Mouse (Mus musculus): ENCODE measurements at regions not wholly inside any gene's neighbourhood (a gene's known extent, or its start where the extent isn't known, plus 50 kb on each side); places are given as distances from the start of the nearest gene placed in this dataset.
A peak's percentile ranks its signal among the peaks of the same experiment; 100 is the strongest.

- Histone ChIP-seq H3K27me3 (ENCODE audit: control insufficient read depth, insufficient read depth, low read length) (no peaks in the 10 kb centered on the region), H3K9ac (no peak overlapping the region), H3K4me1 (replicated peaks; ENCODE audit: control insufficient read depth, insufficient read depth, low read length) (no peaks in the 10 kb centered on the region), H3K27ac (no peak overlapping the region), H3K36me3 (replicated peaks; ENCODE audit: control insufficient read depth, insufficient read depth) (no peaks in the 10 kb centered on the region), H3K4me2 (replicated peaks) (no peak overlapping the region), H3K9me3 (ENCODE audit: control insufficient read depth, low read length) (no peaks in the 10 kb centered on the region), H3K4me3 (replicated peaks; ENCODE audit: low read length) (no peak overlapping the region)
- no peak for DNase-seq (ENCODE audit: low spot score)
- ATAC-seq (ENCODE audit: low FRiP score) = peak; percentile 37; the same call in 1 of the 2 replicates
- WGBS = 40% methylated on average over 5 of the region's 5 CpGs
Measured at GRCm38 (mm10) chr13:6802243-6803157, 153.9 kb upstream of the Pfkp start.

DNA sequence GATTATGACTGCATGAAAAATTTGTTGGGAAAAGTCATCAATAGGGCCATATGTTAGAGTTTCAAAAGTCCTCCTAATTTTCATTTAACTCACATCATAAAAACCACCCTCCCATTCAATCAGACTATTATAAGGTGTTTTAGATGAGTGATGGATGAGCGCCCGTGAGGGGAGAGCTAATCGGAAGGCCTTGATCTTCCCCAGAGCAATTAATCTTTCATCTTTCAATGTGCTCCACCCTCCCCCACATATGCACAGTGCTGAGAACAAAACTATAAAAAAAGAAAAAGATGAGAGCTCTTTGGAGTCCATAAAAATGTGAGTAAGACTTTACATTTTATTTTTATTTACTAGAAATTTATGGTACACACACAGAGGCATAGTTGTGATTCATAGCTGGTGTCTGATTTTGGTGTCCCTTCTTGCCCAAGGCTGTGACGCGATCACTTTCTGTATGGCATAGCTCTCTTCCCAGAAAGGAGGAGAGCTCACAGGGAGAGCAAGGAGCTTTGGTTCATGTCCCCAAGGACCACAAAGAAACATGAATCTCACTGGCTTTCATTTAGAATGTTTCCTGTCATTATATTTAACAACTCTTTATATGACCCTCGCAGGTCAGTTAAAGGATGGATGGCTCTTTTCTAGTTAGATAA is 119.5 kb upstream of the Pfkp start:
- no peak for DNase-seq (ENCODE audit: low spot score)
- H3K9ac ChIP-seq = no peak overlapping the region
- 41% methylated on average over 6 of the region's 6 CpGs for WGBS
- H3K27ac ChIP-seq = no peak overlapping the region
- H3K4me3 ChIP-seq (replicated peaks; ENCODE audit: low read length) = no peak overlapping the region
- no peak overlapping the region for H3K4me2 ChIP-seq (replicated peaks)
- no peaks in the 10 kb centered on the region; the same call in 1 of the 2 replicates for H3K4me1 ChIP-seq (replicated peaks; ENCODE audit: control insufficient read depth, insufficient read depth, low read length)
- no peaks in the 10 kb centered on the region for H3K27me3 ChIP-seq (ENCODE audit: control insufficient read depth, insufficient read depth, low read length)
- H3K36me3 ChIP-seq (replicated peaks; ENCODE audit: control insufficient read depth, insufficient read depth) = no peaks in the 10 kb centered on the region
- no peaks in the 10 kb centered on the region for H3K9me3 ChIP-seq (ENCODE audit: control insufficient read depth, low read length)
- no peak for ATAC-seq (ENCODE audit: low FRiP score)

DNA sequence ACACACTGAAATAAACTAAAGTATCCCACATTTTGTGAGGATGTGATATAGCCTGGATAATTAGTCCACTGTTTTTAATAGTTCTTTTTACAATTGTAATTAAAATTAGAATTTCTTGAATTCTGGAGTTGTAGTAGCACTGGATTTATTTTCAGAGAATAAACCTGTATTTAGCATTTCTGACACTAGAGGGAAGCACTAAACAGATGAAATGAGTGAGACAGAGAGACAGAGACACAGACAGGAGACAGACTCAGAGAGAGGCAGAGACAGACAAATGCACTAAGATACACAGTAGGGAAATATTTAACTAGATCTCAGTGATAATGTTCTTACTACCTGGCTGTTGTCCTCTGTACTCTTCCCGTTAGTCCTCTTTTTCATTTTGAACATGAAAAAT is 108.6 kb upstream of the Pfkp start:
- no peaks in the 10 kb centered on the region for H3K4me1 ChIP-seq (replicated peaks; ENCODE audit: control insufficient read depth, insufficient read depth, low read length)
- no peak overlapping the region for H3K4me3 ChIP-seq (replicated peaks; ENCODE audit: low read length)
- H3K9me3 ChIP-seq (ENCODE audit: control insufficient read depth, low read length) = no peaks in the 10 kb centered on the region
- no peak overlapping the region for H3K27ac ChIP-seq
- H3K36me3 ChIP-seq (replicated peaks; ENCODE audit: control insufficient read depth, insufficient read depth) = no peaks in the 10 kb centered on the region
- WGBS = 95% methylated on average over 1 of the region's 1 CpGs
- no peak overlapping the region for H3K9ac ChIP-seq
- H3K27me3 ChIP-seq (ENCODE audit: control insufficient read depth, insufficient read depth, low read length) = no peaks in the 10 kb centered on the region
- ATAC-seq (ENCODE audit: low FRiP score) (no peak), DNase-seq (ENCODE audit: low spot score) (peak; percentile 74)
- H3K4me2 ChIP-seq (replicated peaks) = no peak overlapping the region

DNA sequence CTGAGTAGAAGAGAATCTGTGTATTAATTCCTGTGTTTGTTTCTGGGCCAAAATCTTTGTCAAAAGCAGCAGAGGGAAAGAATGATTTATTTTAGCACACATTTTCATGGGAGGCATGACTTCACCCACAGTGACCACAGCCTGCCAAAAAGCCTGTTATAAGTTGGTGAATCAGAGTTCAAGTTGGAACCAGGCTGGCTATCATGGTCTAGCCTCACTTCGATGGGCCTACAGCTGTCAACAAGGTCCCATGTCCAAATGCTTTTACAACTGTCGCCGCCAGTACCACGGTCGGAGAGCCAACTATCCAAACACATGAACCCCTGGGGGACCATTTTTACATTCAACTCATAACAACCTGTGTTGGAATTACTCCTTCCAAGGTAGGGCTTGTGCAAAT is 103.0 kb upstream of the Pfkp start:
- Histone ChIP-seq H3K9ac (no peak overlapping the region), H3K36me3 (replicated peaks; ENCODE audit: control insufficient read depth, insufficient read depth) (no peaks in the 10 kb centered on the region), H3K4me3 (replicated peaks; ENCODE audit: low read length) (no peak overlapping the region), H3K4me1 (replicated peaks; ENCODE audit: control insufficient read depth, insufficient read depth, low read length) (no peaks in the 10 kb centered on the region), H3K27ac (no peak overlapping the region), H3K9me3 (ENCODE audit: control insufficient read depth, low read length) (no peaks in the 10 kb centered on the region), H3K4me2 (replicated peaks) (no peak overlapping the region), H3K27me3 (ENCODE audit: control insufficient read depth, insufficient read depth, low read length) (no peaks in the 10 kb centered on the region)
- DNase-seq (ENCODE audit: low spot score) (no peak), ATAC-seq (ENCODE audit: low FRiP score) (no peak)
- 90% methylated on average over 5 of the region's 5 CpGs for WGBS

DNA sequence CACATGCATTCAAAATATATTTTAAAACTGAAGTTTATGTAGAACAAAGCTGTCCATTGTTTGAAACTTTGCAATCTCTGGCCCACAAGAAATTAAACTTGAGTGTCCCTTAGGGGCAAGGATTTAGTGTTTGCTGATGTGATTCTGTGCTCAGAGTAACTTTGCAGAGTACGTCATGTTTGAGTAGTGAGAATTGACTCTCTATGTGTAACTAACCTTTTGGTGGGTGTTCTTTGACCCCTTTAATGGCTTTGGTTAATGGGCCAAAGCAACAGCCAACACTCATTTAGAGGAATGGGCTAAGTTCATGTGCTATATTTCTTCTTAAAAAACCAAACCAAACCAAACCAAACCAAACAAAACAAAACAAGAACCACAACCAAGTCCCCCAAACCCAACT is 102.6 kb upstream of the Pfkp start:
- Histone ChIP-seq H3K4me3 (replicated peaks; ENCODE audit: low read length) (no peak overlapping the region), H3K27ac (no peak overlapping the region), H3K9ac (no peak overlapping the region), H3K4me1 (replicated peaks; ENCODE audit: control insufficient read depth, insufficient read depth, low read length) (no peaks in the 10 kb centered on the region), H3K9me3 (ENCODE audit: control insufficient read depth, low read length) (no peaks in the 10 kb centered on the region), H3K4me2 (replicated peaks) (no peak overlapping the region), H3K27me3 (ENCODE audit: control insufficient read depth, insufficient read depth, low read length) (no peaks in the 10 kb centered on the region), H3K36me3 (replicated peaks; ENCODE audit: control insufficient read depth, insufficient read depth) (no peaks in the 10 kb centered on the region)
- DNase-seq (ENCODE audit: low spot score) (no peak), ATAC-seq (ENCODE audit: low FRiP score) (no peak)
- 61% methylated on average over 1 of the region's 1 CpGs for WGBS

DNA sequence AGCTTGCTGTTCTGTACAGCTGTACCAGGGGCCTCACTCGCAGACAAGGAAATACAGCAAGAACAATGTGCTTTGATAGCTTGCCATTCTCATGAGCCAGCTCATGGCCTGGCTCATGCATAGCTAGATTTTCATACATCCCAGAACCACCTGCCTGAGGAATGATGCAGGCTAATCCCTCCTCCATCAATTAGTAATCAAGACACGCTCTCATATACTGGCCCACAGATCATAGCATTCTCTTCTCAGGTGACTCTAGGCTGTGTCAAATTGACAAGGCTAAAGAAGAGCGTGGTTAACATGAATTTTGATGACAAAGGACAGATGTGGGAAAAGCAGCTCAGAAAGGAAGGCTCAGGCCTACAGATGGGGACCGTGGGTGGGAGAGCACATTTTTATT is 93.3 kb upstream of the Pfkp start:
- DNase-seq (ENCODE audit: low spot score) (no peak), ATAC-seq (ENCODE audit: low FRiP score) (peak; percentile 25; the same call in 1 of the 2 replicates)
- Histone ChIP-seq H3K36me3 (replicated peaks; ENCODE audit: control insufficient read depth, insufficient read depth) (no peaks in the 10 kb centered on the region), H3K9ac (no peak overlapping the region), H3K9me3 (ENCODE audit: control insufficient read depth, low read length) (no peaks in the 10 kb centered on the region), H3K4me1 (replicated peaks; ENCODE audit: control insufficient read depth, insufficient read depth, low read length) (no peaks in the 10 kb centered on the region), H3K27ac (no peak overlapping the region), H3K4me3 (replicated peaks; ENCODE audit: low read length) (no peak overlapping the region), H3K27me3 (ENCODE audit: control insufficient read depth, insufficient read depth, low read length) (no peaks in the 10 kb centered on the region), H3K4me2 (replicated peaks) (no peak overlapping the region)
- 78% methylated on average over 4 of the region's 4 CpGs for WGBS

GRCm38 (mm10) chr13:6736984-6737566 is 88.5 kb upstream of the Pfkp start:
- WGBS = 61% methylated on average over 6 of the region's 6 CpGs
- no peak for ATAC-seq (ENCODE audit: low FRiP score)
- H3K9me3 ChIP-seq (ENCODE audit: control insufficient read depth, low read length) = no peaks in the 10 kb centered on the region
- no peak overlapping the region for H3K27ac ChIP-seq
- H3K27me3 ChIP-seq (ENCODE audit: control insufficient read depth, insufficient read depth, low read length) = no peaks in the 10 kb centered on the region
- no peak overlapping the region for H3K4me3 ChIP-seq (replicated peaks; ENCODE audit: low read length)
- H3K36me3 ChIP-seq (replicated peaks; ENCODE audit: control insufficient read depth, insufficient read depth) = no peaks in the 10 kb centered on the region
- H3K4me2 ChIP-seq (replicated peaks) = no peak overlapping the region
- no peak overlapping the region for H3K9ac ChIP-seq
- no peaks in the 10 kb centered on the region for H3K4me1 ChIP-seq (replicated peaks; ENCODE audit: control insufficient read depth, insufficient read depth, low read length)
- DNase-seq (ENCODE audit: low spot score) = peak; percentile 59
